Mouse (Mus musculus) stomach, embryonic 14.5 days (tissue): ENCODE measurements around the gene Ube4a. TPM values are rescaled to one million over a fixed set of nuclear protein-coding genes. Genes with fewer than 3 reads are reported as not detected.
"Not testable (repeated sequence)": the region's sequence is repeated elsewhere in the genome, so short reads cannot be mapped to it uniquely, and the experiment has no call there.

ENCODE experiments used
- ATAC-seq: fragments of 200-750 bp; cut with Nextera tagmentation; 2 replicates; pipeline ENCODE4 v1.8.0; 2017; ENCODE audit warnings: low read depth, moderate TSS enrichment; ENCODE audit not compliant: insufficient number of reproducible peaks, insufficient read depth, low FRiP score
- H3K27ac ChIP-seq: fragments of 300-500 bp; sonication (generic); 2 replicates; pipeline ENCODE4 v1.5.1; 2014; ENCODE audit warnings: mild to moderate bottlenecking, low read length, moderate library complexity, mixed read lengths
- H3K27me3 ChIP-seq: fragments of 300-500 bp; sonication (generic); 2 replicates; pipeline ENCODE4 v1.6.1; 2014; ENCODE audit warnings: low read length, control low read depth, mixed read lengths; ENCODE audit not compliant: control insufficient read depth, insufficient read depth
- H3K36me3 ChIP-seq: fragments of 300-500 bp; sonication (generic); 2 replicates; pipeline ENCODE4 v1.6.1; 2014; ENCODE audit warnings: mild to moderate bottlenecking, control low read depth, low read length, moderate library complexity, mixed read lengths; ENCODE audit not compliant: control insufficient read depth, insufficient read depth
- H3K4me1 ChIP-seq: fragments of 300-500 bp; sonication (generic); 2 replicates; pipeline ENCODE4 v1.6.1; 2014; ENCODE audit warnings: low read length, control low read depth, mixed read lengths; ENCODE audit not compliant: control insufficient read depth, insufficient read depth
- H3K4me2 ChIP-seq: fragments of 300-500 bp; sonication (generic); replicated peaks from 2 replicates; pipeline ENCODE4 v1.6.1; 2014; ENCODE audit warnings: low read depth, low read length, control low read depth
- H3K4me3 ChIP-seq: fragments of 300-500 bp; sonication (generic); 2 replicates; pipeline ENCODE4 v1.5.1; 2014; ENCODE audit warnings: low read depth, low read length, control low read depth
- H3K9ac ChIP-seq: fragments of 300-500 bp; sonication (generic); replicated peaks from 2 replicates; pipeline ENCODE4 v1.6.1; 2014; ENCODE audit warnings: low read depth, mild to moderate bottlenecking, control low read depth, low read length, moderate library complexity, mixed read lengths
- H3K9me3 ChIP-seq: fragments of 300-500 bp; sonication (generic); 2 replicates; pipeline ENCODE4 v1.6.1; 2016; ENCODE audit warnings: low read depth, low read length, control low read depth; ENCODE audit not compliant: control insufficient read depth
- WGBS: fragments of 180-500 bp; shearing (Covaris S2); extraction: QIAGEN DNeasy Blood & Tissue Kit; methylation state at CpG from one replicate; pipeline ENCODE4 v1.1.7; 2014; 5-methylcytosine and 5-hydroxymethylcytosine counted together
- polyA plus RNA-seq: library from polyadenylated mRNA; unstranded; fragments of >200 nt; fragmentation: Nextera tagmentation; extraction: Ambion mirVana; gene quantifications from 2 replicates; pipeline ENCODE4 v1.2.1, GENCODE M21; 2014

The Ube4a gene
- polyA plus RNA-seq, 1 experiment from 2014 or later: 32.7 TPM

- Histone ChIP-seq H3K36me3 (no peaks in the 10 kb centered on the region), H3K9ac (no peak overlapping the region), H3K9me3 (no peaks in the 10 kb centered on the region), H3K27me3 (no peaks in the 10 kb centered on the region), H3K4me1 (no peaks in the 10 kb centered on the region), H3K27ac (no peak overlapping the region), H3K4me3 (no peak overlapping the region), H3K4me2 (no peak overlapping the region)
- no peak for ATAC-seq
- 69% methylated on average over 6 of the region's 6 CpGs for WGBS
These were observed 12.4 kb upstream of the Ube4a start for GRCm38 (mm10) chr9:44977813-44978212.

GRCm38 (mm10) chr9:44969450-44969849 lies 4.0 kb upstream of the Ube4a start:
- H3K27me3 ChIP-seq: no peaks in the 10 kb centered on the region
- H3K36me3 ChIP-seq: no peaks in the 10 kb centered on the region
- WGBS: 46% methylated on average over 1 of the region's 1 CpGs
- H3K4me3 ChIP-seq: no peak overlapping the region
- no peak overlapping the region for H3K9ac ChIP-seq
- no peak overlapping the region for H3K4me2 ChIP-seq
- no peak for ATAC-seq
- H3K27ac ChIP-seq: no peak overlapping the region
- peaks cover 4% of the 10 kb centered on the region; the same call in 1 of the 2 replicates for H3K4me1 ChIP-seq
- H3K9me3 ChIP-seq: no peaks in the 10 kb centered on the region

- H3K27me3 ChIP-seq, H3K4me3 ChIP-seq, H3K27ac ChIP-seq, H3K4me2 ChIP-seq, H3K9ac ChIP-seq, H3K9me3 ChIP-seq, H3K36me3 ChIP-seq, ATAC-seq, H3K4me1 ChIP-seq: not testable (repeated sequence)
- WGBS: 79% methylated on average over 5 of the region's 5 CpGs
These were observed 2.4 kb upstream of the Ube4a start for GRCm38 (mm10) chr9:44967763-44968162.

GRCm38 (mm10) chr9:44966815-44967242 lies 1.4 kb upstream of the Ube4a start:
- Histone ChIP-seq H3K27me3 (no peaks in the 10 kb centered on the region), H3K9ac (no peak overlapping the region), H3K9me3 (no peaks in the 10 kb centered on the region), H3K4me3 (no peak overlapping the region), H3K4me1 (peaks cover 9% of the 10 kb centered on the region; the same call in 1 of the 2 replicates), H3K4me2 (no peak overlapping the region), H3K27ac (no peak overlapping the region), H3K36me3 (no peaks in the 10 kb centered on the region; the same call in 1 of the 2 replicates)
- 25% methylated on average over 3 of the region's 3 CpGs for WGBS
- no peak for ATAC-seq

- no peak for ATAC-seq
- H3K4me3 ChIP-seq: peak overlapping the region; percentile 73
- H3K27me3 ChIP-seq: no peaks in the 10 kb centered on the region
- no peaks in the 10 kb centered on the region for H3K9me3 ChIP-seq
- peaks cover 2% of the 10 kb centered on the region for H3K36me3 ChIP-seq
- H3K4me2 ChIP-seq: peak overlapping the region; percentile 82
- H3K27ac ChIP-seq: no peak overlapping the region
- peaks cover 9% of the 10 kb centered on the region; the same call in 1 of the 2 replicates for H3K4me1 ChIP-seq
- no peak overlapping the region for H3K9ac ChIP-seq
- WGBS: 15% methylated on average over 10 of the region's 10 CpGs
These were observed 550 bp upstream of the Ube4a start for GRCm38 (mm10) chr9:44965833-44966466.

GRCm38 (mm10) chr9:44954432-44954831 lies 11.0 kb downstream of the Ube4a start:
- no peak overlapping the region for H3K4me3 ChIP-seq
- no peak overlapping the region for H3K9ac ChIP-seq
- no peak overlapping the region for H3K27ac ChIP-seq
- H3K9me3 ChIP-seq: no peaks in the 10 kb centered on the region
- no peak for ATAC-seq
- no peak overlapping the region for H3K4me2 ChIP-seq
- 86% methylated on average over 3 of the region's 3 CpGs for WGBS
- H3K27me3 ChIP-seq: no peaks in the 10 kb centered on the region
- peaks cover 62% of the 10 kb centered on the region for H3K36me3 ChIP-seq
- H3K4me1 ChIP-seq: no peaks in the 10 kb centered on the region

GRCm38 (mm10) chr9:44947836-44948235 lies 17.6 kb downstream of the Ube4a start:
- H3K4me2 ChIP-seq: no peak overlapping the region
- H3K9ac ChIP-seq: no peak overlapping the region
- H3K4me3 ChIP-seq: no peak overlapping the region
- ATAC-seq: no peak
- 90% methylated on average over 5 of the region's 5 CpGs for WGBS
- H3K4me1 ChIP-seq: no peaks in the 10 kb centered on the region
- peaks cover 78% of the 10 kb centered on the region for H3K36me3 ChIP-seq
- no peak overlapping the region for H3K27ac ChIP-seq
- no peaks in the 10 kb centered on the region for H3K27me3 ChIP-seq
- no peaks in the 10 kb centered on the region for H3K9me3 ChIP-seq

GRCm38 (mm10) chr9:44946185-44946695 lies 19.2 kb downstream of the Ube4a start:
- peaks cover 74% of the 10 kb centered on the region for H3K36me3 ChIP-seq
- no peaks in the 10 kb centered on the region for H3K27me3 ChIP-seq
- no peaks in the 10 kb centered on the region for H3K4me1 ChIP-seq
- H3K27ac ChIP-seq: no peak overlapping the region
- H3K9me3 ChIP-seq: no peaks in the 10 kb centered on the region
- ATAC-seq: no peak
- no peak overlapping the region for H3K4me2 ChIP-seq
- no peak overlapping the region for H3K4me3 ChIP-seq
- H3K9ac ChIP-seq: no peak overlapping the region
- WGBS: 85% methylated on average over 7 of the region's 7 CpGs

GRCm38 (mm10) chr9:44942421-44942820 lies 23.0 kb downstream of the Ube4a start:
- Histone ChIP-seq H3K9me3 (no peaks in the 10 kb centered on the region), H3K4me2 (no peak overlapping the region), H3K4me1 (no peaks in the 10 kb centered on the region), H3K4me3 (no peak overlapping the region), H3K27me3 (no peaks in the 10 kb centered on the region), H3K9ac (no peak overlapping the region), H3K27ac (no peak overlapping the region), H3K36me3 (peaks cover 64% of the 10 kb centered on the region)
- no peak for ATAC-seq
- WGBS: 92% methylated on average over 4 of the region's 4 CpGs
